Mouse (Mus musculus) forebrain, embryonic 14.5 days (tissue): ENCODE results near the gene Ms4a6c. TPM values are rescaled to one million over a fixed set of nuclear protein-coding genes. Genes with fewer than 3 reads are reported as not detected.
"Not testable (repeated sequence)": the region's sequence is repeated elsewhere in the genome, so short reads cannot be mapped to it uniquely, and the experiment has no call there.

Experiments used
- ATAC-seq: fragments of 200-750 bp; cut with Nextera tagmentation; 2 replicates; pipeline ENCODE4 v1.8.0; 2017; ENCODE audit warnings: mild to moderate bottlenecking, moderate library complexity
- DNase-seq: peaks from one replicate; pipeline ENCODE4 v3.0.0-alpha.2; 2015; ENCODE audit warnings: low spot score
- H3K27ac ChIP-seq: fragments of 300-500 bp; sonication (generic); 2 replicates; pipeline ENCODE4 v1.5.1; 2014; ENCODE audit warnings: low read depth, mild to moderate bottlenecking, control low read depth, low read length, moderate library complexity
- H3K27me3 ChIP-seq: fragments of 300-500 bp; sonication (generic); replicated peaks from 2 replicates; pipeline ENCODE4 v1.6.1; 2014; ENCODE audit warnings: low read length, control low read depth, mixed read lengths; ENCODE audit not compliant: control insufficient read depth, insufficient read depth
- H3K36me3 ChIP-seq: fragments of 300-500 bp; sonication (generic); 2 replicates; pipeline ENCODE4 v1.6.1; 2014; ENCODE audit warnings: low read length, control low read depth; ENCODE audit not compliant: control insufficient read depth, insufficient read depth
- H3K4me1 ChIP-seq: fragments of 300-500 bp; sonication (generic); 2 replicates; pipeline ENCODE4 v1.6.1; 2014; ENCODE audit warnings: antibody characterized with exemption, low read length, control low read depth; ENCODE audit not compliant: control insufficient read depth, insufficient read depth
- H3K4me2 ChIP-seq: fragments of 300-500 bp; sonication (generic); 2 replicates; pipeline ENCODE4 v1.6.1; 2014; ENCODE audit warnings: mild to moderate bottlenecking, control low read depth, low read length
- H3K4me3 ChIP-seq: fragments of 300-500 bp; sonication (generic); 2 replicates; pipeline ENCODE4 v1.5.1; 2014; ENCODE audit warnings: low read depth, low read length, control low read depth
- H3K9ac ChIP-seq: fragments of 300-500 bp; sonication (generic); 2 replicates; pipeline ENCODE4 v1.6.1; 2014; ENCODE audit warnings: mild to moderate bottlenecking, low read length, control low read depth, moderate library complexity
- H3K9me3 ChIP-seq: fragments of 300-500 bp; sonication (generic); replicated peaks from 2 replicates; pipeline ENCODE4 v1.6.1; 2016; ENCODE audit warnings: low read length, control low read depth, mixed read lengths; ENCODE audit not compliant: control insufficient read depth
- WGBS: fragments of 180-500 bp; shearing (Covaris S2); extraction: QIAGEN DNeasy Blood & Tissue Kit; methylation state at CpG from one replicate; pipeline ENCODE4 v1.1.7; 2014; 5-methylcytosine and 5-hydroxymethylcytosine counted together
- polyA plus RNA-seq: library from polyadenylated mRNA; unstranded; fragments of >200 nt; fragmentation: Nextera tagmentation; extraction: Ambion mirVana; gene quantifications from 2 replicates; pipeline ENCODE4 v1.2.1, GENCODE M21; 2014

Gene Ms4a6c
- polyA plus RNA-seq, result 1.6 and 2.3 TPM in 2 replicates

- not testable (repeated sequence) for H3K4me1 ChIP-seq, H3K9me3 ChIP-seq
Observed at GRCm38 (mm10) chr19:11469215-11469614, at the start of gene Ms4a6c. Ms4a6c (plus strand) TSS chr19:11469366.

DNA sequence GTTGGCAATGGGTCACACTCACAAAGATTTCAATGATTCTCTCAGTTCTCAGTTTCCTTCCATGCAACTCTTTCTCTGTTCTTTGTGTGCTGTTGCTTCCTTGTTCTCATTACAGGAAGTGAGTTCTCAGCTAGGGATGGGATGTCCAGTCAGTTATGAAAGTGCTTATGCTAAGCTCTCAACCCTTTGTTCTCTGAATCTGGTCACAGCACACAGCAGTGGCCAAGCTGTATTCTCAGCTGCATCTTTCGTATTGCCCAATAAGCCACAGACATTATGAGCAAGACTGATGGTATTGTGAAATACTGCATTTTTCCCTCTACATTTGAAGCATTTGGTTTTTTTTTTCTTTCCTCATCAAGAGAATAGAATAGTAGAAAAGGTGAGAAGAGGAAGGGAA is 38.0 kb upstream of the Ms4a6c start:
- 86% methylated on average over 1 of the region's 1 CpGs for WGBS
- not testable (repeated sequence) for H3K27me3 ChIP-seq, H3K27ac ChIP-seq, H3K9ac ChIP-seq, ATAC-seq, H3K36me3 ChIP-seq, H3K4me2 ChIP-seq, H3K9me3 ChIP-seq, H3K4me1 ChIP-seq, DNase-seq, H3K4me3 ChIP-seq

More at GRCm38 (mm10) chr19:11469215-11469614, at the start of gene Ms4a6c:
- not testable (repeated sequence) for H3K9ac ChIP-seq, H3K27me3 ChIP-seq, H3K4me2 ChIP-seq, H3K36me3 ChIP-seq, H3K27ac ChIP-seq, H3K4me3 ChIP-seq, ATAC-seq, DNase-seq
- 90% methylated on average over 4 of the region's 4 CpGs for WGBS

- WGBS, result 93% methylated on average over 4 of the region's 4 CpGs
- H3K27ac ChIP-seq, result no peak overlapping the region
Observed at GRCm38 (mm10) chr19:11435058-11435834, 33.9 kb upstream of the Ms4a6c start.

GRCm38 (mm10) chr19:11443338-11443737 is 25.8 kb upstream of the Ms4a6c start, which contains the start of gene Ms4a4b:
Ms4a4b (plus strand) TSS chr19:11443553.
- Histone ChIP-seq H3K36me3 (no peaks in the 10 kb centered on the region), H3K9me3 (no peaks in the 10 kb centered on the region), H3K27me3 (no peaks in the 10 kb centered on the region), H3K4me3 (no peak within 1 kb of the TSS), H3K4me2 (no peak within 1 kb of the TSS), H3K4me1 (no peaks in the 10 kb centered on the region), H3K27ac (no peak within 1 kb of the TSS), H3K9ac (no peak within 1 kb of the TSS)
- ATAC-seq (no peak), DNase-seq (no peak)

More at GRCm38 (mm10) chr19:11435058-11435834, 33.9 kb upstream of the Ms4a6c start:
- DNase-seq (no peak), ATAC-seq (no peak)
- no peak overlapping the region for H3K9ac ChIP-seq
- no peaks in the 10 kb centered on the region for H3K27me3 ChIP-seq
- no peak overlapping the region for H3K4me2 ChIP-seq
- no peaks in the 10 kb centered on the region for H3K4me1 ChIP-seq
- no peaks in the 10 kb centered on the region for H3K9me3 ChIP-seq
- H3K4me3 ChIP-seq, result no peak overlapping the region
- no peaks in the 10 kb centered on the region for H3K36me3 ChIP-seq

DNA sequence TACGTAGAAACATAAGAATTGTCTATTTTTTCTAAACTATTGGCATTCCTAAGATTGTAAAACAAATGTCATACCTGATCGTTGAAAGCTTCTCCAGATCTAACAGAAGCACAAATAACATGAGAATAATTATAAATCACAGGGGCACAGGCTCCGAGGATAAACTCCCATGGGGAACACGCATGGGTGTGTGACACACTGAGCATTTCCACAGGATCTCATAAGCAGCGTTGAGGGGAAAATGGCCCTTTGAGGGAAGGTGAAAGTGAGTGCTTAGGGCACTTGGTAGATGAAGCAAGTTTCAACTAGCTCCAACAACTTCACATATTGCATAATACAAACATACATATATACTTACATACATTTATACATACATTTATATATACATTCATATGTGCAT is 25.2 kb upstream of the Ms4a6c start:
- DNase-seq, result no peak
- no peak for ATAC-seq
- no peaks in the 10 kb centered on the region for H3K36me3 ChIP-seq
- H3K9ac ChIP-seq, result no peak overlapping the region
- H3K4me1 ChIP-seq, result no peaks in the 10 kb centered on the region
- no peaks in the 10 kb centered on the region for H3K27me3 ChIP-seq
- 90% methylated on average over 5 of the region's 5 CpGs for WGBS
- no peaks in the 10 kb centered on the region for H3K9me3 ChIP-seq
- no peak overlapping the region for H3K27ac ChIP-seq
- no peak overlapping the region for H3K4me2 ChIP-seq
- H3K4me3 ChIP-seq, result no peak overlapping the region

GRCm38 (mm10) chr19:11447238-11447637 is 21.9 kb upstream of the Ms4a6c start:
- Histone ChIP-seq H3K9me3 (no peaks in the 10 kb centered on the region), H3K4me3 (no peak overlapping the region), H3K27me3 (no peaks in the 10 kb centered on the region), H3K36me3 (no peaks in the 10 kb centered on the region), H3K27ac (no peak overlapping the region), H3K9ac (no peak overlapping the region), H3K4me2 (no peak overlapping the region), H3K4me1 (no peaks in the 10 kb centered on the region)
- ATAC-seq (no peak), DNase-seq (no peak)
- 91% methylated on average over 2 of the region's 2 CpGs for WGBS

DNA sequence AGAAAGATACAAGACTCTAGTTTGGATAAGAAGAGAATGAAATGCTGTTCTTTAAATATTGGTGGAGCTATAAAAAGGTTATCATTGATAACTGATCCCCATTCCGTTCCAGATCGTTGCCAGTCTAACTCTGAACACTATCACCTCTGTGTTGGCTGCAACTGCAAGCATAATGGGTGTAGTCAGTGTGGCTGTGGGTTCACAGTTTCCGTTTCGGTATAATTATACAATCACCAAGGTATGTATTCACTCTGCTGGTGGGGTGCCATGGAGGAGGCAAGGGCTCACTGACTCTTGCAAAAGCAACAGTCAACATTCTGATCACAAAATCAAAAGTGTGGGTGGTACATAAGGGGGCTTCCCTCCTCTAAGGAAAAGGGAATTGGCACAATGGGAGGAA is 10.1 kb upstream of the Ms4a6c start:
- H3K36me3 ChIP-seq, ATAC-seq, H3K4me2 ChIP-seq, H3K27ac ChIP-seq, H3K4me3 ChIP-seq, DNase-seq, H3K4me1 ChIP-seq, H3K9me3 ChIP-seq, H3K27me3 ChIP-seq, H3K9ac ChIP-seq: not testable (repeated sequence)
- 80% methylated on average over 2 of the region's 4 CpGs for WGBS

- not testable (repeated sequence) for H3K27ac ChIP-seq, H3K9me3 ChIP-seq, H3K4me2 ChIP-seq, H3K9ac ChIP-seq, H3K4me1 ChIP-seq, DNase-seq, H3K27me3 ChIP-seq, ATAC-seq, H3K36me3 ChIP-seq, H3K4me3 ChIP-seq
- WGBS, result 69% methylated on average over 1 of the region's 1 CpGs
Observed at GRCm38 (mm10) chr19:11464795-11465194, 4.4 kb upstream of the Ms4a6c start.

GRCm38 (mm10) chr19:11466471-11466870 is 2.7 kb upstream of the Ms4a6c start:
- no peak for ATAC-seq
- no peak overlapping the region for H3K4me2 ChIP-seq
- no peak for DNase-seq
- no peak overlapping the region for H3K27ac ChIP-seq
- H3K4me1 ChIP-seq, result no peaks in the 10 kb centered on the region
- H3K4me3 ChIP-seq, result no peak overlapping the region
- H3K9ac ChIP-seq, result no peak overlapping the region
- no peaks in the 10 kb centered on the region for H3K36me3 ChIP-seq
- no peaks in the 10 kb centered on the region for H3K9me3 ChIP-seq
- WGBS, result 78% methylated on average over 5 of the region's 5 CpGs
- no peaks in the 10 kb centered on the region for H3K27me3 ChIP-seq
